Mouse (Mus musculus) lung, postnatal 0 days (tissue): ENCODE results near the gene Ampd1. TPM values are rescaled to one million over a fixed set of nuclear protein-coding genes. Genes with fewer than 3 reads are reported as not detected.

Experiments used
- ATAC-seq: fragments of 200-750 bp; cut with Nextera tagmentation; 2 replicates; pipeline ENCODE4 v1.8.0; 2017; ENCODE audit warnings: moderate library complexity
- DNase-seq: peaks from one replicate; pipeline ENCODE4 v3.0.0-alpha.2; 2016; ENCODE audit warnings: low spot score
- H3K27ac ChIP-seq: fragments of 300-500 bp; sonication (generic); 2 replicates; pipeline ENCODE4 v1.5.1; 2014; ENCODE audit warnings: antibody characterized with exemption, mild to moderate bottlenecking, low read length, mixed read lengths
- H3K27me3 ChIP-seq: fragments of 300-500 bp; sonication (generic); replicated peaks from 2 replicates; pipeline ENCODE4 v1.6.1; 2014; ENCODE audit warnings: low read length, mixed read lengths; ENCODE audit not compliant: insufficient read depth
- H3K36me3 ChIP-seq: fragments of 300-500 bp; sonication (generic); 2 replicates; pipeline ENCODE4 v1.6.1; 2014; ENCODE audit warnings: low read length, mixed read lengths; ENCODE audit not compliant: insufficient read depth
- H3K4me1 ChIP-seq: fragments of 300-500 bp; sonication (generic); 2 replicates; pipeline ENCODE4 v1.6.1; 2014; ENCODE audit warnings: antibody characterized with exemption, low read depth, low read length, mixed read lengths; ENCODE audit not compliant: insufficient read depth
- H3K4me2 ChIP-seq: fragments of 300-500 bp; sonication (generic); replicated peaks from 2 replicates; pipeline ENCODE4 v1.6.1; 2014; ENCODE audit warnings: low read depth, mild to moderate bottlenecking, low read length, moderate library complexity, mixed read lengths
- H3K4me3 ChIP-seq: fragments of 300-500 bp; sonication (generic); 2 replicates; pipeline ENCODE4 v1.5.1; 2014; ENCODE audit warnings: low read depth, low read length
- H3K9ac ChIP-seq: fragments of 300-500 bp; sonication (generic); replicated peaks from 2 replicates; pipeline ENCODE4 v1.6.1; 2014; ENCODE audit warnings: low read depth, mild to moderate bottlenecking
- H3K9me3 ChIP-seq: fragments of 300-500 bp; sonication (generic); 2 replicates; pipeline ENCODE4 v1.6.1; 2016; ENCODE audit warnings: low read length, mixed read lengths
- CTCF ChIP-seq: IDR thresholded peaks from 2 replicates; pipeline ENCODE4 v1.5.1; 2016; ENCODE audit warnings: antibody characterized with exemption, mild to moderate bottlenecking
- EP300 ChIP-seq: IDR thresholded peaks from 2 replicates; pipeline ENCODE4 v1.6.1; 2016; ENCODE audit warnings: antibody characterized with exemption, mild to moderate bottlenecking, control low read depth
- WGBS: fragments of 180-500 bp; shearing (Covaris S2); extraction: QIAGEN DNeasy Blood & Tissue Kit; methylation state at CpG from one replicate; pipeline ENCODE4 v1.1.7; 2014; 5-methylcytosine and 5-hydroxymethylcytosine counted together
- polyA plus RNA-seq: library from polyadenylated mRNA; unstranded; fragments of >200 nt; fragmentation: Nextera tagmentation; extraction: Ambion mirVana; gene quantifications from 2 replicates; pipeline ENCODE4 v1.2.1, GENCODE M21; 2015

Gene Ampd1
- polyA plus RNA-seq, 1 experiment from 2014 or later: 0.45 TPM

DNA sequence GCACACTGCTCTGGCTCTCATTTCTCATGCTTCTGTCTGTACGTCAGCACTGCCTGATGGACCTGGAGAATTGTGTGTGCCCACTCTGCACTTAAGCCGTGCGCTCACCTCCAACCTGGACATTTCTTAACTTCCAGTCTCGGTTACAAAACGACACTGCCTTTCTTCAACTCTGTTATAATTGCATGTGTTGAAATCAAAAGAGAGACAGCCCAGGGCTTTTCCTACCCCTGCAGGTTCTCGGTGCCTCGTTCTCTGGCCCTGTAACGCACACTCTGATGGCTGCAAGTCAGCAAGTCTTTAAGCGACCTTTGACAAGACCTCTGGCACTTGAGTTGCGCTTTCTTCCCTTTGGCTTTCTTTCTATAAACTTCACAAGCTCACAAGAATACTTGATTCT is 68.6 kb downstream of the Ampd1 start:
- ATAC-seq (no peak), DNase-seq (no peak)
- Histone ChIP-seq H3K36me3 (peaks cover 4% of the 10 kb centered on the region), H3K9ac (no peak overlapping the region), H3K27me3 (no peaks in the 10 kb centered on the region), H3K9me3 (no peaks in the 10 kb centered on the region), H3K4me1 (no peaks in the 10 kb centered on the region), H3K4me2 (no peak overlapping the region), H3K4me3 (no peak overlapping the region), H3K27ac (no peak overlapping the region)
- 77% methylated on average over 10 of the region's 10 CpGs for WGBS
- no peak for TF ChIP-seq EP300
- no peak for TF ChIP-seq CTCF

DNA sequence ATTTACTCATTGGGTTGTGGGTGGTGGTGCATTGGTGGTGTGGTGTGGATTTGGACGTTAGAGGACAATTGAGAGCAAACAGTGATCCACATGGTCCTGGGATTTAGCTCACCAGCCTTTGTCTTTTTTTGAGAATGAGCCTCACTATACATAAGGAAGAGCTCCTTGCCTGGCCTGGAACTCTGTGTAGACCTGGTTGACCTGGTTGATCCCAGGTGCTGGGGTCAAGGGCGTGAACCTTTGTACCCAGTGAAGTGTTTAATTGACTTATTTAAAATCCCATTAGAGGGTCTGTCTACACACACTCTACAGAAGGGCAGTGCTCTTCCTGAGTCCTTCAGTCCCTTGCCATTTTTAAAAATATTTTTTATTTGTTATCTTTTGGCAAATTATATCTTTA is 71.5 kb downstream of the Ampd1 start:
- H3K9ac ChIP-seq: no peak overlapping the region
- 79% methylated on average over 2 of the region's 2 CpGs for WGBS
- no peak overlapping the region for H3K27ac ChIP-seq
- TF ChIP-seq EP300 (no peak), CTCF (no peak)
- DNase-seq (no peak), ATAC-seq (no peak)
- peaks cover 10% of the 10 kb centered on the region; the same call in 1 of the 2 replicates for H3K36me3 ChIP-seq
- H3K4me2 ChIP-seq: no peak overlapping the region
- H3K4me1 ChIP-seq: no peaks in the 10 kb centered on the region
- H3K4me3 ChIP-seq: no peak overlapping the region
- H3K27me3 ChIP-seq: no peaks in the 10 kb centered on the region
- H3K9me3 ChIP-seq: no peaks in the 10 kb centered on the region

DNA sequence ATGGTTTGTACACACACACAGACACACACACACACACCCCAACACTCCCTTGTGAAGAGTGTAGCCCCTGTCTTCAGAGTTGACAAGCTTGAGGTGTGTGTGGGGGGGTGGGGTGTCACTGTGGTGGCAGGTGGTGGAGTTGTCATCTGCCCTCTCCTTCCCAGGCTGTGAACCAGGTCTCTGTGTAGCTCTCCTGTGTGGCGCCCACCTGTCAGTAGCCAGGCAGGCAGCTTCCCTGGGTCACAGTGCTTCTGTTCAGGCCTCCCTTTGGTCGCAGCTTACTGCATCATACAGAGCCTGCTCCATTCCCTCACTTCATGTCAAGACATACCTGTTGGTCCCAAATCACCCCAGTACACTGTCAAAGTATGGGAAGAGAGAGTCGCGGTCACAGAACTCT is 72.0 kb downstream of the Ampd1 start:
- no peak overlapping the region for H3K9ac ChIP-seq
- WGBS: 87% methylated on average over 4 of the region's 4 CpGs
- H3K27ac ChIP-seq: no peak overlapping the region
- no peak overlapping the region for H3K4me3 ChIP-seq
- H3K27me3 ChIP-seq: no peaks in the 10 kb centered on the region
- DNase-seq (no peak), ATAC-seq (no peak)
- no peaks in the 10 kb centered on the region for H3K4me1 ChIP-seq
- H3K36me3 ChIP-seq: peaks cover 15% of the 10 kb centered on the region; the same call in 1 of the 2 replicates
- TF ChIP-seq EP300 (no peak), CTCF (no peak)
- no peaks in the 10 kb centered on the region for H3K9me3 ChIP-seq
- H3K4me2 ChIP-seq: no peak overlapping the region

DNA sequence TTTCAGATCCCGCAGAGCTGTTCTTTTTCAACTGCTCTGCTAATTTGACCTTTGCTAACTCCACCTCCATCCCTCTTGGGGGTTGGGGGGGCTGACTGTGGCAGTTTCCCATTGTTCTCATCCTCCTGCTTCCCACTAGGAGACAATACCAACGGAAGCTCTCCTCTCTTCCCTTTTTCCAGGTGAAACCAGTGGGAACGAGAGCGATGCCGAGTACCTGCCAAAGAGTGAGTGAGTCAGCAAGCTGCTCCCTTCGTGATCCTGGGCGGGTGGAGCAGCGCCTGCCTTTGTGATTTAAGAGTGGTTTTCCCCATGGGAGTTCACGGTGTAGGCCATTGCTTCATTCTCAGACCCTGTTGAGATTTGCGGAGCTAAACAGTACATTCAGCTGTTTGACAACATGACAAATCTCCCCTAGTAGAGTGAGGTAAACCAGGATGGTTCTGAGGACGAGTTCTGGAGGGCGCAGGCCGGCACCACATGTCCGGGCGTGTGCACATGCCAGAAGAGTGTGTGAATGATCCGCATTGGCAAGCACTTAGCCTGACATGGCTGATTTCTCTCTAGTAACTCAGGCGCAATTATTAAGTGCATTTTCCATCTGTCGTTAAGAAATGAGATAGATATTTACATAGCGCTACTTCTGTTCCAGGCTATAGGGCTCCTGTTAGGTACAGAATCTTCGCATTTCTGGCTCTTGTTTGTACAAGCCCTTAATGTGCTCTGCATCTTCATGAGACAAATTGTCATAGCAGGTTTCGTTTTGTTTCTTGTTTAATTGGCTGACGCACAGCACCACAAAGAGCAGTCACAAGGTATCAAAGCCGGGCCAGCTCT is 72.7 kb downstream of the Ampd1 start:
- no peaks in the 10 kb centered on the region for H3K9me3 ChIP-seq
- ATAC-seq (no peak), DNase-seq (no peak)
- no peaks in the 10 kb centered on the region for H3K4me1 ChIP-seq
- H3K4me3 ChIP-seq: no peak overlapping the region
- no peaks in the 10 kb centered on the region for H3K27me3 ChIP-seq
- H3K9ac ChIP-seq: no peak overlapping the region
- no peak overlapping the region for H3K4me2 ChIP-seq
- H3K36me3 ChIP-seq: peaks cover 15% of the 10 kb centered on the region; the same call in 1 of the 2 replicates
- H3K27ac ChIP-seq: no peak overlapping the region
- WGBS: 69% methylated on average over 23 of the region's 23 CpGs
- TF ChIP-seq CTCF (no peak), EP300 (no peak)

- Histone ChIP-seq H3K4me3 (no peak overlapping the region), H3K36me3 (peaks cover 18% of the 10 kb centered on the region; the same call in 1 of the 2 replicates), H3K4me2 (no peak overlapping the region), H3K9ac (no peak overlapping the region), H3K27ac (no peak overlapping the region), H3K4me1 (no peaks in the 10 kb centered on the region), H3K27me3 (no peaks in the 10 kb centered on the region), H3K9me3 (no peaks in the 10 kb centered on the region)
- WGBS: 81% methylated on average over 4 of the region's 4 CpGs
- no peak for TF ChIP-seq EP300
- peak; percentile 29; the same call in 1 of the 2 replicates for TF ChIP-seq CTCF
- ATAC-seq (no peak), DNase-seq (no peak)
Measured at GRCm38 (mm10) chr3:103147775-103148174, 74.0 kb downstream of the Ampd1 start.

GRCm38 (mm10) chr3:103148941-103149340 is 75.1 kb downstream of the Ampd1 start:
- no peak overlapping the region for H3K9ac ChIP-seq
- 78% methylated on average over 10 of the region's 10 CpGs for WGBS
- TF ChIP-seq EP300 (no peak), CTCF (no peak)
- DNase-seq (no peak), ATAC-seq (no peak)
- H3K4me3 ChIP-seq: no peak overlapping the region
- no peak overlapping the region for H3K27ac ChIP-seq
- peaks cover 24% of the 10 kb centered on the region for H3K36me3 ChIP-seq
- H3K4me2 ChIP-seq: no peak overlapping the region
- no peaks in the 10 kb centered on the region for H3K9me3 ChIP-seq
- H3K27me3 ChIP-seq: no peaks in the 10 kb centered on the region
- H3K4me1 ChIP-seq: no peaks in the 10 kb centered on the region

Other genes with a start within 250 kb of the Ampd1 start
- gene Sycp1, start 137.9 kb upstream of the Ampd1 start, polyA plus RNA-seq: not detected in 2 replicates
- 0.06 TPM in 1 of 2 replicates, not detected in the other for gene Nr1h5, start 109.9 kb upstream of the Ampd1 start, polyA plus RNA-seq
- 56.3 and 66.6 TPM in 2 replicates for gene Sike1, start 78.3 kb upstream of the Ampd1 start, polyA plus RNA-seq
- gene Csde1, start 53.6 kb upstream of the Ampd1 start, polyA plus RNA-seq: 167 and 191 TPM in 2 replicates
- gene Nras, start 15.7 kb upstream of the Ampd1 start, polyA plus RNA-seq: 48.0 and 53.6 TPM in 2 replicates
- gene Dennd2c, start 28.6 kb downstream of the Ampd1 start, polyA plus RNA-seq: 3.4 and 3.5 TPM in 2 replicates
- 89.8 and 95.0 TPM in 2 replicates for gene Bcas2, start 97.6 kb downstream of the Ampd1 start, polyA plus RNA-seq
- gene Trim33, start 205.3 kb downstream of the Ampd1 start, polyA plus RNA-seq: 8.8 and 10.6 TPM in 2 replicates